Mouse (Mus musculus) olfactory bulb, adult 2 months (tissue): ENCODE measurements around the gene Cdh4.

ENCODE experiments used
- CTCF ChIP-seq: fragments of 200-500 bp; IDR thresholded peaks from 2 replicates; pipeline ENCODE4 v1.5.1; 2012; ENCODE audit warnings: low read depth, mild to moderate bottlenecking, low read length, moderate library complexity; ENCODE audit not compliant: insufficient read depth
- POLR2A ChIP-seq: fragments of 200-500 bp; IDR thresholded peaks from 2 replicates; pipeline ENCODE4 v1.6.1; 2012; ENCODE audit warnings: mild to moderate bottlenecking, low read depth, low read length, moderate library complexity; ENCODE audit not compliant: insufficient read depth

DNA sequence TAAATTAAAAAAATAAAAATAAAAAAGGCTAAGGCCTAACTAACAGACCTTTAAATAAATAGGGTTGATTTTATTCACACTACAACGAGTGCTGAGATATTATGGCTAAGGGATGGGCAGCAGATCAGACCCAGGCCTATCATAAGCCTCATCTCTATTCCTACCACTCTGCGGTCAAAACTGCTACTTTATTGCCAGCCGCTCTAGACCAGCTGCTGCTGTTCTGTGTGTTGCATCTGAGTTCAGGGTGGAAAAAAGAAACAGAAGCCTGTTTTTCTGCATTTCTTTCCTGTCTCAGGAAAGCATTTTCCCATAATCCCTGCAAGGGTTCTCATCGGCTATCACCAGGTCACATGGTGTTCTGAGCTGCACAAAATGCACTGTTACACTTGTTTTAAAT is 6.0 kb downstream of the Cdh4 start:
- no peak for TF ChIP-seq CTCF
- no peak for TF ChIP-seq POLR2A
